Mouse (Mus musculus): ENCODE results near the gene Helz2.

The Helz2 gene

DNA sequence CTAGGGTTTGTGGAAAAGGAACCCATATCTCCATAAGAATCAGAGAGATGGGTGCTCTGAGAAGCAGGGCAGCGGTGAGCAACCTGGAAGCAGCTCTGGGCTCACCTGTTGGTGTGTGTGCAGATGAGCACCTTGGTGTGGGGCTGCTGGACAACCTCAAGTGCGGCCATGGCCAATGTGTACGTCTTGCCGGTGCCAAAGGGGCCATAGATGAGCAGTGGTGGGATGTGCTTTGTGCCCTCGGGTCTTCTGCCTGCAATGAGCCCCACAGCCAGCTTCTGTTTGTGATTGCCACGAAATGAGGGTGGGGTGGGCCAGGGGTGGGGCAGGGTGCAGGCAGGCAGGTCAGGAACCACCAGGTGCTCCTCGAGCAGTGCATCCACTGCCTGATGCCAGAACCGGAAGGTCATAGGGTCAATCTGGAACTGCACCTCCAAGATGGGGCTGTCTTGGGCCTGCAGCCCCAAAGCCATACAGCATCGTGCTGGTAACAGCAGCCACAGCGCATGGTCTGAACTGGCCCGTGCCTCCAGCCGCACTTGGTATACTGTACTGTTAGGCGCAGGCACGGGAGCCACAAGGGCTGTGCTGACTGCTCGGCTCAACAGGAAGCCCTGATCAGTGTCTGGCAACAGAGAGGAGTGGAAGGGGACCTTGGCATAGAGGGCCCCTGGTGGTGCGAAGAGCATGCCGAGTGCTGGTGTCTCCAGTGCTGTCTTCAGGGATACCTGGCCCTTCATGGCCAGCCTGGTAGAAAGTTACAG is 4.4 kb downstream of the Helz2 start:
- DNase-seq = no peak

DNA sequence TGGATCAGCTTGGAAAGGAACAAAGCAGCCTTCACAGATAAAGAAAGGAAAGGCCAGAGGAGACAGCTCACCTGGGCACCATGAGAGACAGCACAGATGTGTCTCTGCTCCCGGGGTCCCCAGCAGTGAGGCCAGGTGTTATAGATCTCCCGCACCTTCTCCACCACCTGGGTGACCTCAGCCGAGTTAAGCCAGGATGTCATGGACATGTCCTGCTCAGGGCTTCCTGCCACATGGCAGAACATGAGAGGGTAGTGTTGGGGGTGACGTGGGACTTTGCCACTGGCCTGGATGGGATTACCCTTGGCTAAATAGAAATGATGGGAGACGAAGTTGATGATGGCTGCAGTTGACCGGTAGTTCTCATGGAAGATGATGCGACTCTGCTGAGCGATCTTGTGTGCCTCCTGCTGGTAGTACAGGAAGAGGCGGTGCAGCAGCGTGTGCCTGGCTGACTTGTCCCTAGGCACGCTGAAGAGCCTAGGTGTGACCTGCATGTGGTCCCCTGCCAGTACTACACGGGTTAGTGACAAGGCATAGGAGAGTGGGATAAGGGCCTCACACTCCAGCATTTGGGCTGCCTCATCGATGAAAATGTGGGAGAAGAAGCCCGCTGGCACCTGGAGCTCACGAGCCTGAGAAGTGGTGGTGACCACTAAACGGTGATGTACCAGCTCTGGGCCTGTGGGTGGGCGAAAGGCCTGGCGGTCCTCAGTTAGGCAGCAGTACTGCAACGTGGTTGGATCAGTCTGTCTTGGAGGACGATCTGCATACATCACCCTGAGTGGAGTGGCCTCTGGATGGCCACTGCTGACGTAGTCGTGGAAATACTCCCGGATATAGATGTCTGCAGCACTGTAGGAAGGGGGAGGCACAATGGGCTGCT is 5.9 kb downstream of the Helz2 start:
- no peak for DNase-seq

DNA sequence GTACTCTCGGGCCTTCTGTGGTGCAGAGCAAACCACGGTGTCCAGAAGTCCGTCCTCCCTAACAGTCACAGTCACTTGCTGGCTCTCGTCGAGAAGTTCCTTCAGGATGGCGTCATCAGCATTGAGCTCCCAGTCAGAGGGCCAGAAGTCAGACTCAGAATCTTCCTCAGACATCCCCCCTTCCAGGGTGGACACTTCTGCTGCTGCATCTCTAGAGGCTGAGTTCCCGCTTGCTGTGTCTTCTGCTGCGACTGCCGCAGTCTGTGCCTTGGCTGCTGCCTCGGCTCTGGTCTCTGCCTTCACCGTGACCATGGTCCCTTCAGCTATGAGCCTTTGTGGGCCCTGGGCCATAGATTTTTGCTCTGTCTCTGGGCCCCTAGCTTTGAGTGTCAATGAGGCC is 7.1 kb downstream of the Helz2 start:
- no peak for DNase-seq

DNA sequence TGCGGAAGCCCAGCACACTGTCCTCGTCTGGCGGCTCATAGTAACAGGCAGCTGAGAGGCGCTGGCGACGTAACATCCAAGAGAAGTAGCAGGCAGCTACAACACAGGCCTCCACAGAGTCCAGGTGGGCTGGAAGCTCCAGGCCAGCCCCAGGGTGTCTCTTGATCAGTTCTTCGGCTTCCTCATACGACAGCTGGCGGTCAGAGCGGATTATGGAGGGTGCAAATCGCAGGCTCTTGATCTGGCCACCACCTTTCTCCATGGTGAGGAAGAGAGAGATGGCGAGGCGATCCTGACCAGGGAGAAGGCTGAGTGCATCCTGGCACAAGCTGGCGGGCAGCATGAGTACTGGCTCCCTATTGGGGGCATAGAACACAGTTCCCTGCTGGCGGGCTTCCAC is 8.4 kb downstream of the Helz2 start:
- DNase-seq = no peak

DNA sequence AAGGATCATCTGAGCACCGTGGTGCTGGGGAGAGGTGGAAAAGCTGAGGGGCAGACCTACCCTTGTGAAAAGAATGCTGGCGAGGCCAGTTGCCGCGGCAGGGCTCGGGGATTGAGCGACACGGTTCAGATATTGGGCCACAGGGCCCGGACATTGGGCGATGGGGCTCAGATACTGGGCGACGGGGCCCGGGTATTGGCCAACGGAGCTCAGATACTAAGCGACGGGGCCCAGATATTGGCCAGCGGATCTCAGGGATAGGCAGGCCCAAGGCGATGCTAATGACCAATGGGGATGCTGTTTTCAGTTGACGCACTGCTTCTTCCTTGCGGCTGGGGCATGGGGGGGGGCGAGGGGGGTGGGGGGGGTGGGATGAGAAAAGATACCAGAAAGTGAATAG is 10.7 kb downstream of the Helz2 start:
- no peak for DNase-seq

DNA sequence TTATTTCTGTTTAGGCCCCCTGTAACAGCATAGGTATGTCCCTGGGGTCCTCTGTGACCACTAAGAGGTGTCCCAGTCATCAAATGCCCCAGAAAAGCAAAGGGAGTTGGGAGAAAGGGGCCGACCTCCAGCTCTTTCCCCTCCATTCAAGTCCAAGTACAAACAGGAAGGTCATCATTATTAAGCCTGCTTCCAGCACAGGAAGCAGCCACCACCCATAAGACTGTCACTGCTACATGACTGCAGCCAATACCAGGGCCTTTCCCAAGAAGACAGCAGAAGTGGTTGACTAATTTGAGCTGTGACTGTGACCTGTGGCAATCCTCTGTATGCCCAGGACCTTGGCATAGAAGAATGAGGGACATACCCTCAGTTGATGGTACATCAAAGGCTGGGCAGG is 13.5 kb downstream of the Helz2 start:
- DNase-seq = peak in 1 of 2 experiments; percentile 44

DNA sequence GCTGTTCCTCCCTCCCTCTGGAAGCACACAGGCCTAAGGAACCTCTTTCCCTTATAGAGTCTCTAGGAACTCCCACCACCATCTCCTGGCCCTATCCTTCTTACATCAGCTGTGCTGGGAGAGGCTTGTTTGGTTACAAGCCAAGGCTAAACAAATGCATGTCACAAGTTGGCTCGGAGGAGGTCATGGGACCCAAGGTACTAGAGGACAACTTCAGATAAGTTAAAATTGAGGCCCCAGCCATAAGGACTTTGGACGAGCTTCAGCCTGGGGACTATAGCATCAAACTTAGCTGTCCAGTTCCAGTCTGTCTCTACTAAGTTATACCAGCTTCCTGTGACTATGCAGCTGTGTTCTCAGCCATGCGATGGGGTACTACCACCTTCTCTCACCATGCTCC is 14.7 kb downstream of the Helz2 start:
- no peak for DNase-seq

DNA sequence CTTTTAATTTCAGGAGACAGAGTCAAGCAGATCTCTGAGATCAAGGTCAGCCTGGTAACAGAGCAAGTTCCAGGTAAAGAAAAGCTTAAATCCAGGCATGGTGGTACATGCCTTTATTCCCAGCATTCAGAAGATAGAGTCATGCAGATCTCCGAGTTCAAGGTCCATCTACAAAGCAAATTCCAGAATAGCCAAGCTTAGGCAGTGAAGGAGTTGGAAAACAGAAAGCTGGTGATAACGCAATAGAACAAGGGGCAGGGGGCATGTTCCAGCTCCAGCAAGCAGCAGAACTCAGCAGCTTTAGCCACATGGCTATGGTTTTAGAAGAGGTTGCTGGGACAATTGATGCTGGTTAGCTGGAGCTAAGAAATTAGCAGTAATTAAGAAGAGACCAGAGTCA is 16.8 kb downstream of the Helz2 start:
- DNase-seq = no peak

DNA sequence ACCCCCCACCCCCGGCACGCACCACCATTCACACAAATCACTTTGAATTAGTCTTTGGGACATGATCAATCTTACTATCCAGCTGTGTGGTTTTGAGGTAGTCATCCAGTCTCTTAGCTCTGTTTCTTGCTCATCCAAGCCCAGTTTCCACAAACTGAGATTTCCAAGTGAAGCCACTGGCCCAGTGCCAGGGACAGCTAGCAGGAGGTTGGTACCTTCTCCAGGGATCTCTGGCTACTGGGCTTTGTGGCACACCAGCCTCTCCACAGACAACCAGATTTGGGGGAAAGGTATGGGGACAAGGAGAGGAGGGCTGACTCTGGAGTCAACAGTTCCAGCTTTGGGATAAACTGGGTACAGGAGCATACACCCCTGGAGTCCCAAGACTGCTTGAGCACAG is 21.5 kb downstream of the Helz2 start:
- DNase-seq = peak; percentile 17 to 61

DNA sequence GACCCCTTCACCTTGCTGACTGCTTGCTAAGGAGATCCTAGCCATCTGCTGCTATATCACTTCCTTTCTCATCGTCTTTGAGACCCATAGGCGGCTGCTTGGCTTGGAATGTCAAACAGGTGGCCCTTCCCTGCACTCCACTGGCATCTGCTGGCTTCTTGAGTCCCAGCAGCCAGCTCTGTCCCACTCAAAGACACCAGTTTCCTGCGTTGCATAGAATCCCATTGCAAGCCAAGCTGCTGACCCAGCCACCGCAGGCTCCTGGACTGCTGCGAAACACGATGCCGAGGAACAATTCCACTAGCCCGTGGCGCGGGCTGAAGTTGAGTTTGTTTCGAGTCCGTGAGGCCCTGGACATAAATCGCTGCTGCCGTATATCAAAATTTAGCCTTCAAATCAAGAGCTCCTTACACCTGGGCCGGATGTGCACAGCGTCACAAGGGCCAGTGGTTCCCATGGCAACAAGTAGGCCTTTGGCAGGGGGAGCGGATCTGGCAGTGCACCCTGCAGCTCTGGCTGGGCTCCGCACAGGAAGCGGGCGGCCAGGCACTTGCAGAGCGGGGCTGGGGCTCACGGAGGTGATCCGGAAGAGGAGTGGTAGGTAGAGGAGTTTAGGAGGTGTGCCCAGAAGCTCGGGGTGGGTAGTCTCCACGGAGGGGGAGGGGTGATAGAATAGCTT is 22.1 kb downstream of the Helz2 start, which contains the start of gene Fndc11:
Gene Fndc11 (plus strand): TSS at position 476 of the 679 bp plus-strand sequence.
- peak; percentile 85 to 90 for DNase-seq

DNA sequence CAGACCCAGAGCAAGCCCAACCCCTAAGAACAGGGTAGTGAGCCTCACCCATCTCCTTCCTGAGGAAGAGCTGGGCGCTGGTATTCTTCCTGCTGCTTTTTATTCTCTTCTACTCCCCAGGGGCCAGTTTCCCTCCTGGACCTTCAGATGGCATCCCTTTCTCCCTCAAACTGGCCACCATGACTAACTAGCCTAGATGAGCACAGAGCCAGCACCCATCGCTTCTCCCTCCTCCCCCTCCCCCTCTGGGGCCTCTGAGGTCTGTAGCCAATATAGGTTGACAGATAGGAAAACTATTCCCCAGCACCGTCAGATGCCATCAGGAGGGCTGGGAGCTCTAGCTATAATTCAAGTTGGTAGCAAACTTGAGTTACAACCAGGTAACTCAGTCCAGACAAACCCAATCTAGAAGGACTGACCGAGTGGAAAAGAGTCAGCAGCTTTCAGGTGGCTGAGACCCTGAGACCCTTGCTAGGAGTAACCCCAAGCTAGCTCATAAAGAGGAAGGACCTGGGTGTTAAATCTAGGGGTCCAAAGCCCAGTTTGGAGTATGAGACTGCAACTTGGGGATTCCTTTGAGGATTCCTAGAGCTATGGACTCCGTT is 22.8 kb downstream of the Helz2 start:
- peak in 1 of 2 experiments; percentile 41 for DNase-seq

DNA sequence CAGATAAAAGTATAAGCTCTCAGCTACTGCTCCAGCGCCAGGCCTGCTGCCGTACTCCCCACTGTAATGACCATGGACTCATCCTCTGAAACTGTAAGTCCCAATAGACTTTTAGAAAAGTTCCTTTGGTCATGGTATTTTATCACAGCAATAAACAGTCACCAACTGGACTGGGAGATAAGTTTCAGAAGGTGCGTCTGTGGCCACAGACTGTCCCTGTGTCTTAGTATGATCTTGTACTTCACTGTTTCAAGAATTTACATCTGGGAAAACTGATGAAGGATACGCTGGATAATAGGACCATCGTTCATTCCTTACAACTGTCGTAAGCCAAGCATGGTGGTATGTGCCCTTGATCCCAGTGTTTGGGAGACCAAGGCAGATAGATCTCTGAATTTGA is 25.8 kb downstream of the Helz2 start:
- DNase-seq = no peak

DNA sequence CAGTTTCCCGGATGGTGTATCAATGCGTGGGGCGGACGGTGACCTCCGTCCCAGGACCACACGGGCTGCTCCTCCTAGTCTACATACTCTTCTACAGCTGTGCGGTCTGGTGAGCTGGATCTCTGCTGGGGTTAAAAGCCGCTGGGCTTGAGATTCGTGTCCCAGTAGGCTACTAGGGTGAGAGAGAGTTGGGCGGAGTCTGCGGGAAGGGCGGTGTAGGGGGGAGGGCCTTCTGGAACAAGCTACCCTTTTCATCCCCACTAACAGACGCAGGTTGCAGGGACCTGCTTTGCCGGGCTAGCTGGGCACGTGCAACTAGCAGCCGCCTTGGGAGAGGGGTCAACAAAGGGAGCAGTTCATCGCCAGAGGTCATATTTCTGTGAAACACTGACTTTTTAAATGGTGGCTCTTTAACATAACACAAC is 28.8 kb downstream of the Helz2 start, which contains the start of gene Srms:
Gene Srms (minus strand): TSS at position 165 of the 425 bp plus-strand sequence.
- peak; percentile 64 to 73 for DNase-seq

DNA sequence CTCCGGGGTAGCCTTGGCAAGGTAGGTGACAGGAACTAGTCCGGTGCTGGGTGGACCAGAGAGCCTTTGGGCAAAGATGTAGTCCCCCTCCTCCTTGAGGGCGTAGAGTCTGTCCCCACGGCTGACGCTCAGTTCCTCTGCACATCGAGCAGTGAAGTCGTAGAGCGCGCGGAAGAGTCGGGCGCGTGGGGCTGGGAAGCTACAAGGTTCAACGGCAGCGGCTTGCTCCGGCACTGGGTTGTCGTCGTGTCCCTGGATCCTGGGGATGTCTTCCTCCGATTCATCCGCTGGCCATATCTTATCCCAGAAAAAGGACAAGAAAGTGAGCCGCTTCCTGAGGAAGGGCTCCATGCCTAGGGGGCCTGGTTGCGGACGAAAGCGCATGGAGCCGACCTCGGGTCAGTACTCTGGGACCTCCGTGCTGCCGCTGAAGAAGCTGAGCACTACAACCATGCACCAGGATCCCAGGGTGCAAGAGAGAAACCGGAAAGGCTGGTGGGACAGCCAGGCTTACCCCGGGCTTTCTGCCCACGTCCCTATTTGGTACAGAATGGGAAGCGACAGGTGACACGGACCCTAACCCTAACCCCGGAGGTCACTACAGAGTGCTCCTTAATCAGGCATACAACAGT is 29.3 kb downstream of the Helz2 start:
- DNase-seq = peak in 1 of 2 experiments; percentile 36

DNA sequence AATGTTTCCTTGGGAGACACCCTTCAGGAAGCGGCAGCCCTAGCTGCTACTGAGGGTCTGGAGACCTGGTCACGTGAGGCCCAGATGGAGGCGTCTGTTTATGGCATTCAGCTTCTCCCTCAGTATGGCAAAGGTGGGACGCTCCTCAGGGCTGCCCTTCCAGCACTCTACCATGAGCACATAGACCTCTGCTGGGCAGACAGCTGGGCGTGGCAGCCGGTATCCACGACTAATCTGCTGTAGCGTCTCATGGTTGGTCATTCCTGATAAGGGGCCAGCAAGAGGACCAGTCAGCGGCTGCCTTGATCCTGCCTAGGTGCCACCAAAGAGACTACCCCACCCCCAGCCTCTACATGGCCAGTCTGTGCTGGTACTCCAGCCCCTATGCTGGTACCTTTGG is 35.7 kb downstream of the Helz2 start:
- no peak for DNase-seq

DNA sequence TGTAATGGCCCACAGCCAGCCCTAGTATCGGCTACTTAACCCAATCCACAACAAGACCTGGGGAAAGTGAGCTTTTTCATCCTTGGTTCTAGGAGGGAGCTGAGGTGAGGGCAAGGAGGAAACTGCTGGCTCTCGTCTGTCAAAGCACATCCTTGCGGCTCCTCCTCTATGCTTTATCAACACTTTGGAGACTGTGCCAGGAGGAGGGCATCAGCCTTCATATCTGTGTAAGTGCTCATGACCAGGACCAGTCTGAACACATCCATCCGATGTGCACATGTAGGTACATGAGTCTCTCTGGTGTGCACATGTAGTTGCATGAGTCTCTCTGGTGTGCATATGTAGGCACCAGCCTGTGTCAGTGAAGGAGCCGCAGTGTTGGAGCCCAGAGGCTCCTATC is 36.1 kb downstream of the Helz2 start:
- no peak for DNase-seq

DNA sequence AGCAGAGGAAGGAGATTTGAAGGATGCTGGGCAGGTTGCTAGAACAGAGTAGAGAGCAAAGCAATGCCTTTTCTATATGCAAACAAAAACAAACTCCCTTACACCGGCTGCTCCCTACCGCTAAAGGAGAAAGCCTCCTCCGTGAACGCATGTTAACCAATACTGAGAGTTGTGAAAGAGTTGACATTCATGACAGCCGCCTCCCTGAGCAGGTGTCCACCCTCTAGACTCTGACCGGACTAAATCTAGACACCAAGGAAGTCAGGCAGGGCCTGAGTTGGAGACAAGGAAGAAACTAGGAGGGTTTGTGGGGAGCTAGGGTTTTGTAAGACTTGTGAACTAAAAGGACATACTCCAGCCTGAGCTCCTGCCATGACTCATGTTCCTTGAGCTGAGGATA is 38.9 kb downstream of the Helz2 start:
- DNase-seq = no peak

DNA sequence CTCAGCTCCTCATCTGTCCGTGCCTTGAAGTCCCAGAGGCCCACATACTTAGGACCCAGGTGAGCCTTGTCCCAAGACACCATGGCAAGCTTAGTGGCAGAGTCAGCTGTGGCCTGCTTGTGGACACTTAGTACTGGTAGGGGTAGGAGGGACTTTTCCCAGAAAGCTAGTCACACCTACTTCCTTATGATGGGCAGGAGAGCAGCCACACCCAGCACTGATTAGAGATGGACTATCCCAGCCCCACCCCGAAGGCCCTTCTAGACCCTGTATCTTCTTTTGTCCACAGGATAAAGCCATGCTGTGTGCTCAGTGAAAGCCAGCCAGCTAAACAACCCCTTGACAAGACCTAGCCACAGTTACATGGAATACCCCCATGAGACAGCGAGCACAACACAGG is 39.4 kb downstream of the Helz2 start, which contains the start of gene Ptk6:
Gene Ptk6 (minus strand): TSS at position 368 of the 400 bp plus-strand sequence.
- no peak for DNase-seq

DNA sequence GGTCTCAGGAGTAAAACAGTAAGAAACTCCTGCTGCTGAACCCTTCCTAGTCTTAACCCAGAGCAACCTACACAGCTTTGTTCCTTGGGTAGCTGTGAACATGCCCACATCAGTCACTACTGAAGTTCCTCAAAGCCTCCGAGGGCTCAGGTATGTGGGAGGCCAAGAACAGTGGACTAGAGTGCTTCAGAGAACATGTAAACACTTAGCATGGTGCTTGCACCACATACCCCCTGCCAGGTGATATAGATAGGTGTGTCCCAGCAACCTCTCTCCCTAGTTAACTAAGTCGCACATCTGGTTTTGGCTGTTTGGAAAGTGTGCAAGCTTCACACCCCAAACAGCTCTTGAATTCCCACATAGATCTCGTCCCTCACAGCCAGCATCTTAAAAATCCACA is 40.2 kb downstream of the Helz2 start:
- DNase-seq = no peak

DNA sequence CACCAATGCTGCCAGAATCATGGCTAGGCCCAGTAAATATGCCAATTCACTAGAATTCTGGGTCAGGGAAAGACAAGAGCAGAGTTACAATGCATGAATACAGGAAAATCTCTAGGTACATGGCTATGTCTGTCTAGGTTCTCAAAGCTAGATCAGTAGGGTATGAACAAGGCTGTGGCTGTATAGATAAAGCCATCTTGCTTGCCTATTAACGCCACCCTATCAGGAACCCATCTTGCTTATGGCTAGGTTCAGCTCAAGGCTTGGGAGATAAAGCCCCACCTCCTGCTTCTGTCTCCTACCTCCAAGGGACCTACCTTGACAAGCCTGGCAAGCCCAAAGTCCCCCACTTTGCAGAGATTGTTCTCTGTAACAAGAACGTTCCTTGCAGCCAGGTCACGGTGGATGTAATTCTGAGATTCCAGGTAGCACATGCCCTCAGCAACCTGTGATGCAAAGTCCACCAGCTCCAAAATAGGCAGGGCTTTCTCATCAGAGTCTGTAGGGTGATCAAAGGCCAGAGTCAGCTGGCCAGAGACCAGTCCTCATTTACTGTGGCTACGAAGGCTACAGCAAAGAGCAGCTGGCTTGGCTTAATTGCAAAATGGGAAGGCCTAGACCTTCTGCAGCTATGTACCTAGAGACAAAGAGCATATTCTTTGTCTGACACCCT is 45.1 kb downstream of the Helz2 start:
- DNase-seq = peak; percentile 69 to 71

DNA sequence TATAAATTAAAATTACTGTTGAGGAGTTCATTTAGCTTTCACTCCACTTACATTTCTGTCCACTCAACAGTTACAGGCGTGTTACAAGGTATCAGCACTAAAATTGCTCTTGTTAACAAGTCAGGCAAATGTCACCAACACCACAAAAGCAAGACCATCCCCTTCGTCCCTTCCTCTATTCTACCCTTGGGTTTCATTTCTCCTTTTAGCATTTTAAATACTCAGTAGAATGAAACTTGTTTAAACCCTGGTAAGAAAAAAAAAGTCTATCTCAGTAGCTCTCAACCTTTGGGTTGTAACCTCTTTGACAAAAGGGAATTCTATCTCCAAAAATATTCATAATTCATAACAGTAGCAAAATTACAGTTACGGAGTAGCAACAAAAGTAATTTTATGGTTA is 48.8 kb downstream of the Helz2 start:
- DNase-seq = no peak

DNA sequence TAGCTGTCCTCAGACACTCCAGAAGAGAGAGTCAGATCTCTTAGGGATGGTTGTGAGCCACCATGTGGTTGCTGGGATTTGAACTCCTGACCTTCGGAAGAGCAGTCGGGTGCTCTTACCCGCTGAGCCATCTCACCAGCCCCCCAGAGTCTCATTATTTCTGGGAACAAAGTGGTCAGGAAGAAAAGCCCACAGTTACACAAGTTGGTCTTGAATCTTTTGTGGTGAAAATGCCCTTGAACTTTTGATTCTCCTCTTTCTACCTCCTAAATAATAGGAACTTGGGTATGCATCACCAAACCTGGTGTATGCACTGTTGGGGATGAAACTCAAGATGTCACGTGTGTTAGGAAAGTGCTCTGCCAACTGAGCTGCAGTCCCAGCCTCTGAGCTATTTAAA is 49.9 kb downstream of the Helz2 start:
- no peak for DNase-seq
